Mouse (Mus musculus) lung, embryonic 14.5 days (tissue): ENCODE data around the gene Timmdc1. TPM values are rescaled to one million over a fixed set of nuclear protein-coding genes. Genes with fewer than 3 reads are reported as not detected.

ENCODE experiments used
- ATAC-seq: fragments of 200-750 bp; cut with Nextera tagmentation; 2 replicates; pipeline ENCODE4 v1.8.0; 2017; ENCODE audit warnings: mild to moderate bottlenecking, moderate TSS enrichment, moderate library complexity; ENCODE audit not compliant: insufficient read depth
- DNase-seq: peaks from one replicate; pipeline ENCODE4 v3.0.0-alpha.2; 2015
- H3K27ac ChIP-seq: fragments of 300-500 bp; sonication (generic); 2 replicates; pipeline ENCODE4 v1.5.1; 2014; ENCODE audit warnings: low read depth, mild to moderate bottlenecking, moderate library complexity
- H3K27me3 ChIP-seq: fragments of 300-500 bp; sonication (generic); 2 replicates; pipeline ENCODE4 v1.6.1; 2014; ENCODE audit warnings: low read length, control low read depth; ENCODE audit not compliant: insufficient read depth
- H3K36me3 ChIP-seq: fragments of 300-500 bp; sonication (generic); 2 replicates; pipeline ENCODE4 v1.6.1; 2014; ENCODE audit warnings: control low read depth; ENCODE audit not compliant: insufficient read depth
- H3K4me1 ChIP-seq: fragments of 300-500 bp; sonication (generic); 2 replicates; pipeline ENCODE4 v1.6.1; 2014; ENCODE audit warnings: antibody characterized with exemption, control low read depth; ENCODE audit not compliant: insufficient read depth
- H3K4me2 ChIP-seq: fragments of 300-500 bp; sonication (generic); 2 replicates; pipeline ENCODE4 v1.6.1; 2014; ENCODE audit warnings: mild to moderate bottlenecking
- H3K4me3 ChIP-seq: fragments of 300-500 bp; sonication (generic); 2 replicates; pipeline ENCODE4 v1.5.1; 2014; ENCODE audit warnings: low read depth, low read length
- H3K9ac ChIP-seq: fragments of 300-500 bp; sonication (generic); 2 replicates; pipeline ENCODE4 v1.6.1; 2014
- H3K9me3 ChIP-seq: fragments of 300-500 bp; sonication (generic); 2 replicates; pipeline ENCODE4 v1.6.1; 2016; ENCODE audit warnings: low read depth, low read length, control low read depth
- CTCF ChIP-seq: IDR thresholded peaks from 2 replicates; pipeline ENCODE4 v1.5.1; 2016; ENCODE audit warnings: antibody characterized with exemption, low read depth
- WGBS: fragments of 180-500 bp; shearing (Covaris S2); extraction: QIAGEN DNeasy Blood & Tissue Kit; methylation state at CpG from one replicate; pipeline ENCODE4 v1.1.7; 2014; 5-methylcytosine and 5-hydroxymethylcytosine counted together
- polyA plus RNA-seq: library from polyadenylated mRNA; unstranded; fragments of >200 nt; fragmentation: Nextera tagmentation; extraction: Ambion mirVana; gene quantifications from 2 replicates; pipeline ENCODE4 v1.2.1, GENCODE M21; 2014

The Timmdc1 gene
- polyA plus RNA-seq, 1 experiment from 2014 or later = 25.1 TPM

- H3K4me2 ChIP-seq = no peak overlapping the region
- no peaks in the 10 kb centered on the region; the same call in 1 of the 2 replicates for H3K4me1 ChIP-seq
- no peak for ATAC-seq
- H3K36me3 ChIP-seq = no peaks in the 10 kb centered on the region
- no peak for TF ChIP-seq CTCF
- no peaks in the 10 kb centered on the region for H3K9me3 ChIP-seq
- no peak overlapping the region for H3K27ac ChIP-seq
- H3K9ac ChIP-seq = no peak overlapping the region
- H3K4me3 ChIP-seq = no peak overlapping the region
- no peaks in the 10 kb centered on the region for H3K27me3 ChIP-seq
- 77% methylated on average over 8 of the region's 8 CpGs for WGBS
- no peak for DNase-seq
Observed at GRCm38 (mm10) chr16:38469437-38469836, 53.0 kb downstream of the Timmdc1 start.

GRCm38 (mm10) chr16:38468706-38469018 is 53.8 kb downstream of the Timmdc1 start:
- Histone ChIP-seq H3K4me3 (no peak overlapping the region), H3K9me3 (no peaks in the 10 kb centered on the region), H3K9ac (no peak overlapping the region), H3K27ac (no peak overlapping the region), H3K4me1 (no peaks in the 10 kb centered on the region; the same call in 1 of the 2 replicates), H3K4me2 (no peak overlapping the region), H3K36me3 (no peaks in the 10 kb centered on the region), H3K27me3 (no peaks in the 10 kb centered on the region)
- ATAC-seq = no peak
- WGBS = 36% methylated on average over 3 of the region's 3 CpGs
- no peak for DNase-seq
- TF ChIP-seq CTCF = no peak

GRCm38 (mm10) chr16:38467917-38468705 is 54.4 kb downstream of the Timmdc1 start:
- no peak for TF ChIP-seq CTCF
- DNase-seq (no peak), ATAC-seq (no peak)
- no peak overlapping the region for H3K27ac ChIP-seq
- H3K4me1 ChIP-seq = no peaks in the 10 kb centered on the region; the same call in 1 of the 2 replicates
- no peak overlapping the region for H3K9ac ChIP-seq
- H3K4me2 ChIP-seq = no peak overlapping the region
- no peaks in the 10 kb centered on the region for H3K9me3 ChIP-seq
- H3K27me3 ChIP-seq = no peaks in the 10 kb centered on the region
- H3K36me3 ChIP-seq = no peaks in the 10 kb centered on the region
- no peak overlapping the region for H3K4me3 ChIP-seq
- WGBS = 69% methylated on average over 8 of the region's 8 CpGs

GRCm38 (mm10) chr16:38467091-38467916 is 55.2 kb downstream of the Timmdc1 start:
- Histone ChIP-seq H3K9ac (no peak overlapping the region), H3K36me3 (no peaks in the 10 kb centered on the region), H3K4me3 (no peak overlapping the region), H3K9me3 (no peaks in the 10 kb centered on the region), H3K4me1 (no peaks in the 10 kb centered on the region; the same call in 1 of the 2 replicates), H3K27ac (no peak overlapping the region), H3K27me3 (no peaks in the 10 kb centered on the region), H3K4me2 (no peak overlapping the region)
- WGBS = 73% methylated on average over 13 of the region's 13 CpGs
- TF ChIP-seq CTCF = no peak
- no peak for ATAC-seq
- no peak for DNase-seq

- Histone ChIP-seq H3K9me3 (no peaks in the 10 kb centered on the region), H3K27me3 (no peaks in the 10 kb centered on the region), H3K9ac (no peak overlapping the region), H3K36me3 (no peaks in the 10 kb centered on the region), H3K4me1 (no peaks in the 10 kb centered on the region), H3K4me2 (no peak overlapping the region), H3K4me3 (no peak overlapping the region), H3K27ac (no peak overlapping the region)
- ATAC-seq (no peak), DNase-seq (no peak)
- WGBS = 71% methylated on average over 4 of the region's 4 CpGs
- no peak for TF ChIP-seq CTCF
Observed at GRCm38 (mm10) chr16:38466089-38466488, 56.4 kb downstream of the Timmdc1 start.

GRCm38 (mm10) chr16:38463305-38463704 is 59.2 kb downstream of the Timmdc1 start:
- no peaks in the 10 kb centered on the region for H3K9me3 ChIP-seq
- no peak for TF ChIP-seq CTCF
- ATAC-seq (no peak), DNase-seq (no peak)
- H3K9ac ChIP-seq = no peak overlapping the region
- no peak overlapping the region for H3K4me2 ChIP-seq
- WGBS = 86% methylated on average over 5 of the region's 5 CpGs
- H3K4me1 ChIP-seq = no peaks in the 10 kb centered on the region
- no peak overlapping the region for H3K4me3 ChIP-seq
- no peaks in the 10 kb centered on the region for H3K36me3 ChIP-seq
- no peak overlapping the region for H3K27ac ChIP-seq
- H3K27me3 ChIP-seq = no peaks in the 10 kb centered on the region

- no peaks in the 10 kb centered on the region for H3K36me3 ChIP-seq
- no peaks in the 10 kb centered on the region for H3K27me3 ChIP-seq
- no peaks in the 10 kb centered on the region for H3K9me3 ChIP-seq
- no peak overlapping the region for H3K9ac ChIP-seq
- no peak overlapping the region for H3K4me3 ChIP-seq
- no peaks in the 10 kb centered on the region for H3K4me1 ChIP-seq
- H3K4me2 ChIP-seq = no peak overlapping the region
- H3K27ac ChIP-seq = no peak overlapping the region
- TF ChIP-seq CTCF = no peak
- no peak for DNase-seq
- 64% methylated on average over 7 of the region's 7 CpGs for WGBS
- no peak for ATAC-seq
Observed at GRCm38 (mm10) chr16:38462161-38462560, 60.3 kb downstream of the Timmdc1 start.
